Mouse (Mus musculus) kidney, postnatal 0 days (tissue): ENCODE measurements around the gene Wdr31. TPM values are rescaled to one million over a fixed set of nuclear protein-coding genes. Genes with fewer than 3 reads are reported as not detected.

Experiments used
- ATAC-seq: fragments of 200-750 bp; cut with Nextera tagmentation; replicated peaks from 2 replicates; pipeline ENCODE4 v1.8.0; 2017; ENCODE audit warnings: low read depth, moderate number of reproducible peaks, moderate TSS enrichment, moderate library complexity; ENCODE audit not compliant: low FRiP score
- DNase-seq: peaks from one replicate; pipeline ENCODE4 v3.0.0-alpha.2; 2016; ENCODE audit warnings: low spot score
- H3K27ac ChIP-seq: fragments of 300-500 bp; sonication (generic); 2 replicates; pipeline ENCODE4 v1.5.1; 2014; ENCODE audit warnings: mild to moderate bottlenecking
- H3K27me3 ChIP-seq: fragments of 300-500 bp; sonication (generic); 2 replicates; pipeline ENCODE4 v1.6.1; 2014; ENCODE audit warnings: low read length, mixed read lengths; ENCODE audit not compliant: insufficient read depth
- H3K36me3 ChIP-seq: fragments of 300-500 bp; sonication (generic); 2 replicates; pipeline ENCODE4 v1.6.1; 2014; ENCODE audit warnings: low read length, mixed read lengths; ENCODE audit not compliant: insufficient read depth
- H3K4me1 ChIP-seq: fragments of 300-500 bp; sonication (generic); replicated peaks from 2 replicates; pipeline ENCODE4 v1.6.1; 2014; ENCODE audit warnings: antibody characterized with exemption, low read length, mixed read lengths; ENCODE audit not compliant: insufficient read depth
- H3K4me2 ChIP-seq: fragments of 300-500 bp; sonication (generic); 2 replicates; pipeline ENCODE4 v1.6.1; 2014; ENCODE audit warnings: mild to moderate bottlenecking, low read length, moderate library complexity, mixed read lengths
- H3K4me3 ChIP-seq: fragments of 300-500 bp; sonication (generic); replicated peaks from 2 replicates; pipeline ENCODE4 v1.5.1; 2014; ENCODE audit warnings: low read depth, low read length
- H3K9ac ChIP-seq: fragments of 300-500 bp; sonication (generic); 2 replicates; pipeline ENCODE4 v1.6.1; 2014; ENCODE audit warnings: low read depth, low read length
- H3K9me3 ChIP-seq: fragments of 300-500 bp; sonication (generic); replicated peaks from 2 replicates; pipeline ENCODE4 v1.6.1; 2016; ENCODE audit warnings: low read length, inconsistent platforms, mixed read lengths
- CTCF ChIP-seq: IDR thresholded peaks from 2 replicates; pipeline ENCODE4 v1.5.1; 2016; ENCODE audit warnings: antibody characterized with exemption, low read depth, mild to moderate bottlenecking, moderate library complexity
- WGBS: fragments of 180-500 bp; shearing (Covaris S2); extraction: QIAGEN DNeasy Blood & Tissue Kit; methylation state at CpG from one replicate; pipeline ENCODE4 v1.1.7; 2014; 5-methylcytosine and 5-hydroxymethylcytosine counted together
- polyA plus RNA-seq: library from polyadenylated mRNA; unstranded; fragments of >200 nt; fragmentation: Nextera tagmentation; extraction: Ambion mirVana; gene quantifications from 2 replicates; pipeline ENCODE4 v1.2.1, GENCODE M21; 2015

Gene Wdr31
- polyA plus RNA-seq, 1 experiment from 2014 or later = 10.1 TPM

DNA sequence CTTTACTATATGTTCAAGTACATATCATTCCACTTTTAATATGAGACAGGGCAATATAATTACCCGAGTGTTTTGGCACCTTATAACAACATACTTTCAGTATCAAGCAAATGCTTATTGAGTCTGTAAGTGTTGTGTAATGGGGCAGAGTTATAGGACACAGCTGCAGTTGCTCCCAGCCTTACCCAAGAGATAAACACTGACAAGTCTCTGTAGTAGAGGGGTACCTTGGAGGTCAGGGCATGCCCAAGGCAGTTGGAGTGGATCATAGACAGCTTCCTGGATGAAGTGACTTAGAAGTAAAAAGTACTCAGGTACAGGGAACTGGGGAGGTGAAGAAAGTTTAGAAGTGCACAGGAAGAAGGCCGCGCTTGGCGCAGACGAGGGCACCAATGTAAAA lies 16.5 kb upstream of the Wdr31 start:
- no peak for DNase-seq

DNA sequence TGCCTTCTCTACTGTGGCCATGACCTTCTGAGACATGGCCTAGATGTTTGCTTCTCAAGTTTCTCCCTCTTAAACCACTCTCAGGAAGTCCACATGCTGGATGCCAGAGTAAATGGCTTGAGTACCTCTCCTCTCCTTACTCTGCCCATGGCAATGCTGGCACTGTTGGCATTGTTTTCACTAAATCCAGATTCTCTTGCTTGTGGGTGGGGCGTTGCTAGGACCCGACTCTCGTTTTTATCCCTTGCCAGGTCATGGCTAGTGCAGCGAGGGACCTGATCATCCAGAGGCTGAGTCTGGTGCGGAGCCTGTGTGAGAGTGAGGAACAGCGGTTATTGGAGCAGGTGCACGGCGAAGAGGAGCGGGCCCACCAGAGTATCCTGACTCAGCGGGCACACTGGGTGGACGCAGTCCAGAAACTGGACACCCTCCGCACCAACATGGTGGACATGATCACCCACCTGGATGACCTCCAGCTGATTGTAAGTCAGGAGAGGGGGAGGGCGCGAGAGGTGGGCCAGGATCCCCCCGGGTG lies 15.5 kb upstream of the Wdr31 start:
- no peak for DNase-seq
- Histone ChIP-seq H3K4me2 (no peak overlapping the region), H3K4me3 (no peak overlapping the region), H3K27ac (no peak overlapping the region), H3K9me3 (no peaks in the 10 kb centered on the region), H3K27me3 (no peaks in the 10 kb centered on the region), H3K9ac (no peak overlapping the region), H3K4me1 (no peaks in the 10 kb centered on the region), H3K36me3 (no peaks in the 10 kb centered on the region)
- peak; percentile 44; the same call in 1 of the 2 replicates for ATAC-seq
- 91% methylated on average over 15 of the region's 15 CpGs for WGBS
- no peak for TF ChIP-seq CTCF

More for the DNA sequence above, 16.5 kb upstream of the Wdr31 start:
- Histone ChIP-seq H3K4me1 (no peaks in the 10 kb centered on the region), H3K9me3 (no peaks in the 10 kb centered on the region), H3K27me3 (no peaks in the 10 kb centered on the region), H3K4me2 (no peak overlapping the region), H3K27ac (no peak overlapping the region), H3K36me3 (no peaks in the 10 kb centered on the region), H3K4me3 (no peak overlapping the region), H3K9ac (no peak overlapping the region)
- WGBS = 91% methylated on average over 5 of the region's 5 CpGs
- TF ChIP-seq CTCF = no peak
- no peak for ATAC-seq

GRCm38 (mm10) chr4:62485450-62486161 lies 14.9 kb upstream of the Wdr31 start:
- Histone ChIP-seq H3K4me3 (no peak overlapping the region), H3K4me1 (no peaks in the 10 kb centered on the region), H3K27ac (no peak overlapping the region), H3K36me3 (no peaks in the 10 kb centered on the region), H3K9ac (no peak overlapping the region), H3K27me3 (no peaks in the 10 kb centered on the region), H3K4me2 (no peak overlapping the region), H3K9me3 (no peaks in the 10 kb centered on the region)
- TF ChIP-seq CTCF = no peak
- WGBS = 79% methylated on average over 8 of the region's 8 CpGs
- ATAC-seq (no peak), DNase-seq (no peak)

- TF ChIP-seq CTCF = no peak
- no peak for ATAC-seq
- H3K27ac ChIP-seq = no peak overlapping the region
- H3K36me3 ChIP-seq = no peaks in the 10 kb centered on the region
- no peaks in the 10 kb centered on the region for H3K27me3 ChIP-seq
- H3K4me2 ChIP-seq = no peak overlapping the region
- no peak overlapping the region for H3K4me3 ChIP-seq
- H3K9ac ChIP-seq = no peak overlapping the region
- H3K9me3 ChIP-seq = no peaks in the 10 kb centered on the region
- 66% methylated on average over 3 of the region's 3 CpGs for WGBS
- no peaks in the 10 kb centered on the region for H3K4me1 ChIP-seq
- no peak for DNase-seq
Measured at GRCm38 (mm10) chr4:62484928-62485327, 14.2 kb upstream of the Wdr31 start.

DNA sequence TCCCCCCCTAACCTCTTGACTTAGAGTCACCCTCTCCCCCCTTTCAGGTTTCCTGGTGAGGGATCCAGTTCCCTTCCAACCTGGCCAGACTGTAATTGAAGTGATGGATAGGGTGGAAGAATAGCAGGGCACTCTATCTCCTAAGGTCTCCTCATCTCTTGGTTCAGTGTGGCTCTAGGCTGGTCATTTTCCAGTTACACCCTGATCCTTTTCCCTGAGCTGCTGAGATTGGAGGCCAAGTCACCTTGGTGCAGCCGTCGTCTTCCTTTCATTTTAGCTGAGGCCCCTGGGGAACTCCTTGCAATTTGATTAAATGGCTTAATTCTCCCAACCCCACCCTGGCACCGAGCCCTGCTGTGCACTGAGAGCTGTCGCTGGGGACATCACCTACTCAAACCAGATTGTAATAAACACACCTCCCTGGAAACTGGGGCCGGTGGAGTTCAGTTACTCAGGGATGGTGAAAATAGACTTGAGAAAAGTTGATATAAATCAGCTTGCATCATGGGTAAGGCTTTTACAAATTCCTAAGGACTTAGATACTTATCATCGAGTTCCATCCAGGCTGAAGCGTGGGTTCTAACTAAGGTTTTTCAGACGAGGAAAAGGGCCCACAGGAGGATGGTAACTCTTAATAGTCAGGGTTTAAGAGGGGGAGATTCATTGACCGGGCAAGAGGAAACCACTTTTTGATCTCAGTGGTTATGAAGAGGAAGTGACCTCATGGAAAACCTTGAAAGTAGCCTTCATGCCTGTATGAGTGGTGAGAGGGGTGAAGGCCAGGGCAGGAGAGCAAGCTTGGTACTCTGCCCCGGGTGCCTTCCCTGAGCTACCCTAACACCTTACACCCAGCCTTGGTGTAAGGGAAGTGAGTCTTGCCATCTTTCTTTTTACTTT lies 10.3 kb upstream of the Wdr31 start:
- no peaks in the 10 kb centered on the region for H3K4me1 ChIP-seq
- no peak for TF ChIP-seq CTCF
- peak overlapping the region; percentile 78 for H3K4me2 ChIP-seq
- H3K36me3 ChIP-seq = no peaks in the 10 kb centered on the region
- DNase-seq (peak; percentile 22), ATAC-seq (peak; percentile 8; the same call in 1 of the 2 replicates)
- peak overlapping the region; percentile 64; the same call in 1 of the 2 replicates for H3K9ac ChIP-seq
- peak overlapping the region; percentile 57 for H3K4me3 ChIP-seq
- 28% methylated on average over 10 of the region's 10 CpGs for WGBS
- no peaks in the 10 kb centered on the region for H3K9me3 ChIP-seq
- peak overlapping the region; percentile 73 for H3K27ac ChIP-seq
- H3K27me3 ChIP-seq = no peaks in the 10 kb centered on the region
